Mouse (Mus musculus) heart, postnatal 0 days (tissue): ENCODE measurements at regions not wholly inside any gene's neighbourhood (a gene's known extent, or its start where the extent isn't known, plus 50 kb on each side); places are given as distances from the start of the nearest gene placed in this dataset.

Experiments
- CTCF ChIP-seq: IDR thresholded peaks from 2 replicates; pipeline ENCODE4 v1.5.1; 2016; ENCODE audit warnings: antibody characterized with exemption, control low read depth, low read depth
- EP300 ChIP-seq: IDR thresholded peaks from 2 replicates; pipeline ENCODE4 v1.6.1; 2016; ENCODE audit warnings: antibody characterized with exemption, low read depth

DNA sequence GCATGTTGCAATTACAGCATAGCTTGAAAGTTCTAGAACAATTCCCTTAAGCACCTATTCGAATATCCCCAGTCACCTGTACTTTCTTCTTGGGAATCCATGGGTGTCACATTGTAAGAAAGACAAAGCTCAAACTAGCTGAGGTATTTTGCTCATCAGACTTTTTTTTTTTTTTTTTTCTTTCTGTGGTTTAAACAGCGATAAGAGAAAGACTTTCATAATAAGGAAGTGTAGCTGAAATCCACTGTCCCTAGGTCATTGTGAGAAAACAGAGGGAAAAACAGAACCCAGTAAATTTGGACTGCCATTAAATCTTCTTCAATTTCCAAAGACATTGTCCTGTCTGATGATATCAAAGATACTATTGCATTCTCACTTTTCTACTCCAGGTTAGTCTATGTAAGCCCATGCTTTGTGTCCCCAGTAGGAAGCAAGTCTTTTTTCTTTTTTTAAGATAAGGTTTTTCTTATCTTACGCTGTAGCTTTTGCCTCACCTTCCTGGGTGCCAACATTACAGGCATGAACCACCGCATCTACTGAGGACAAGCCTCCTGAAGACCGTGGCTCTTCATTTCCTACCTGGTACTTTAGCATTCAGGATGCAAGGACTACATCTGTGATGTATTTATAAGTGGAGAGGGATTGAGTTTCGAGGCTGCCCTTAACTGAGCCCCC lies 54.2 kb upstream of the Tank start:
- no peak for TF ChIP-seq EP300
- no peak for TF ChIP-seq CTCF
